Mouse (Mus musculus) kidney, embryonic 14.5 days (tissue): Measurements from ENCODE around the gene Nfe2l2. TPM values are rescaled to one million over a fixed set of nuclear protein-coding genes. Genes with fewer than 3 reads are reported as not detected.

ENCODE experiments used
- ATAC-seq: fragments of 200-750 bp; cut with Nextera tagmentation; 2 replicates; pipeline ENCODE4 v1.8.0; 2017; ENCODE audit warnings: moderate number of reproducible peaks, mild to moderate bottlenecking, moderate TSS enrichment, moderate library complexity; ENCODE audit not compliant: low FRiP score, low TSS enrichment
- H3K27ac ChIP-seq: fragments of 300-500 bp; sonication (generic); 2 replicates; pipeline ENCODE4 v1.5.1; 2014; ENCODE audit warnings: low read depth, mild to moderate bottlenecking, low read length, moderate library complexity, mixed read lengths
- H3K27me3 ChIP-seq: fragments of 300-500 bp; sonication (generic); 2 replicates; pipeline ENCODE4 v1.6.1; 2014; ENCODE audit warnings: mild to moderate bottlenecking, low read length; ENCODE audit not compliant: control insufficient read depth, insufficient read depth
- H3K36me3 ChIP-seq: fragments of 300-500 bp; sonication (generic); 2 replicates; pipeline ENCODE4 v1.6.1; 2014; ENCODE audit warnings: low read length, mixed read lengths; ENCODE audit not compliant: control insufficient read depth, insufficient read depth
- H3K4me1 ChIP-seq: fragments of 300-500 bp; sonication (generic); 2 replicates; pipeline ENCODE4 v1.6.1; 2014; ENCODE audit warnings: low read length, mixed read lengths; ENCODE audit not compliant: control insufficient read depth, insufficient read depth
- H3K4me2 ChIP-seq: fragments of 300-500 bp; sonication (generic); replicated peaks from 2 replicates; pipeline ENCODE4 v1.6.1; 2014; ENCODE audit warnings: low read depth, mild to moderate bottlenecking, low read length
- H3K4me3 ChIP-seq: fragments of 300-500 bp; sonication (generic); 2 replicates; pipeline ENCODE4 v1.5.1; 2014; ENCODE audit warnings: mild to moderate bottlenecking, low read length
- H3K9ac ChIP-seq: fragments of 300-500 bp; sonication (generic); 2 replicates; pipeline ENCODE4 v1.6.1; 2014; ENCODE audit warnings: low read depth, mild to moderate bottlenecking, low read length, moderate library complexity
- H3K9me3 ChIP-seq: fragments of 300-500 bp; sonication (generic); 2 replicates; pipeline ENCODE4 v1.6.1; 2016; ENCODE audit warnings: low read length; ENCODE audit not compliant: control insufficient read depth
- WGBS: fragments of 180-500 bp; shearing (Covaris S2); extraction: QIAGEN DNeasy Blood & Tissue Kit; methylation state at CpG from one replicate; pipeline ENCODE4 v1.1.7; 2014; 5-methylcytosine and 5-hydroxymethylcytosine counted together
- polyA plus RNA-seq: library from polyadenylated mRNA; unstranded; fragments of >200 nt; fragmentation: Nextera tagmentation; extraction: Ambion mirVana; gene quantifications from 2 replicates; pipeline ENCODE4 v1.2.1, GENCODE M21; 2014

Gene Nfe2l2
- 57.1 and 67.6 TPM in 2 replicates for polyA plus RNA-seq

DNA sequence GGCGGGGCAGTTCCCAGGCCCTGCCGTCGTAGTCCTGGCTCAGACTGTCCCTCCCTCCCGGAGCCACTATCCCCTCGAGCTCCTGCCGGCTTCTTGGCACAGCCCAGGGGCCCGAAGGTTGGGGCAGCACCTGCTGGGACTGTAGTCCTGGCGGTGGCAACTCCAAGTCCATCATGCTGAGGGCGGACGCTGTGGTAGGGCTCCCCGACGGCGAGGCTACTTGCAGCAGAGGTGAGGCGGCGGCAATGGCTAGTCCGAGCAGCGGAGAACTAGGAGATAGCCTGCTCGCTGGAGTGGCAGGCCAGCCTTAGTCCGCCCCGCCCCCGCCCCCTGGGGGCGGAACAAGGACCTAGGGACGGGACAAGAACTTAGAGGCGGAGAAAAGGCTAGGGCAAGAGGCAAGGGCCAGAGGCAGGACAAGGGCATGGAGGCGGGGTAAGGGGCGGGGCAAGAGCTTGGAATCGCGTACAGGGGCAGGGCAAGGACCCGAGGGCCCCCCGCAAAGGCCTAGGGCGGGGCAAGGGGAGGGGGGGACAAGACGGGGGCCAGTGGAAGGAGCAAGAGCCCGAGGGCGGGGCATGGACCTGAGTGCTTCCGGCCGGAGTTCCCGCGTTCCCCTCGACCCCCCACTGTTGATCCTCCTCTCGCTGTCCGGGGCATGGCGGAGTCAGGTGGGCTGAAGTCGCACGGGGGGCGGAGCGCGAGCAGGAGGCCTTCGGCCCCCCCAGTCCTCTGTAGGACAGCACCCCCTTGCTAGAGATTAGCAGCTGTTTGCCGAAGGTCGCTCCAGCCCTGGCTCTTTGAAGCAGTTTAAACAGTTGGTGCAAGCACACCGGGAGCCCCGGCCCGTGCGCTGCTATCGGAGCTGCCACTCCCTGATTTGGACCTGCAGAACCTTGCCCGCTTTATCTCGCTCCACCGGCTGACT is at the start of gene Nfe2l2:
Gene Nfe2l2 (minus strand): TSS at position 408 of the 928 bp plus-strand sequence.
- peak; percentile 94 for ATAC-seq
- Histone ChIP-seq H3K4me3 (peak within 1 kb of the TSS; percentile 63), H3K36me3 (no peaks in the 10 kb centered on the region), H3K27me3 (no peaks in the 10 kb centered on the region), H3K4me1 (peaks cover 25% of the 10 kb centered on the region), H3K4me2 (peak within 1 kb of the TSS; percentile 70), H3K27ac (peak within 1 kb of the TSS; percentile 98), H3K9ac (peak within 1 kb of the TSS; percentile 79), H3K9me3 (0 out of 2 replicates have a peak, but pooled peaks cover 2% of the 10 kb centered on the region)
- 0% methylated on average over 55 of the region's 58 CpGs for WGBS

DNA sequence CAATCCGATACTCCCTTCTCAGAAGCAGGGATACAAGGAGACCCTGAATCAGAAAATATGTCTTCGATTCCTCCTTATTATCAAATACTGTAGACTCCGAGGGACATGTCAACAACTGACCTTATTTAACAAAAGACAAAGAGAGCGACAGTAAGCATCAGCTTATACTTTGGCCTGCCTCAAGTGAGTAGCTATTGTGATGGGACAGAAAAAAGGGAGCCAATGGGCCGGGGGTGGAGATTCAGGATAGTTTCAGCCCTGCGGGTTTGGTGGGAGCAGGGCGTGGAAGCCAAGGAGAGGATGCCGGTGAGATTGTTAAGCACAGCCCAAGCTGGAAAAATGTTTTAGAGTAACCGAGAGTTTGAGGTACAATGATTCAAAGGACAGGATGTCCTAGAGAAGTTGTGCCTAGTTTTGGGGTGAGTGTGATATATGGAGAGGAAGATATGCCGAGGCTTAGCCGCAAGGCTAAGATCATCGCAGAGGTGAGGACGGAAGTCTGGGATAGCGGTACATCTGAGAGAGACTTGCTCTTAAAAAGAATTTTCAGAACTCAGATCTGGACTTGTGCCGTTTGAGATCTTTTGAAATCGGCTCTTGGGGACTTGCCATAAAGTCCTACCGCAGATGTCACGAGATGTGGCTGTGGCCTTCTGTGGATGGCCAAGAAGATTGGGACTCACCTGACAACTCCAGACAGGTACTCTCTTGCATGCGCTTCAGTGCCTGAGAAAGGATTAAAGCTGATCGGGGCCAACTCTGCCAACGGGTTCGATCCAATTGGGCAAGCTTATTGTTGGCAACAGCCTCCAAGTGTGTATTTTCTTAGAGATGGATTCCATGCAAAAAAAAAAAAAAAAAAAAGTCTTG is 48.1 kb upstream of the Nfe2l2 start:
- no peak overlapping the region for H3K9ac ChIP-seq
- no peak overlapping the region for H3K4me3 ChIP-seq
- H3K36me3 ChIP-seq: no peaks in the 10 kb centered on the region
- H3K27ac ChIP-seq: no peak overlapping the region
- no peaks in the 10 kb centered on the region for H3K27me3 ChIP-seq
- ATAC-seq: no peak
- H3K4me2 ChIP-seq: no peak overlapping the region
- no peaks in the 10 kb centered on the region for H3K4me1 ChIP-seq
- H3K9me3 ChIP-seq: no peaks in the 10 kb centered on the region
- 84% methylated on average over 22 of the region's 22 CpGs for WGBS

DNA sequence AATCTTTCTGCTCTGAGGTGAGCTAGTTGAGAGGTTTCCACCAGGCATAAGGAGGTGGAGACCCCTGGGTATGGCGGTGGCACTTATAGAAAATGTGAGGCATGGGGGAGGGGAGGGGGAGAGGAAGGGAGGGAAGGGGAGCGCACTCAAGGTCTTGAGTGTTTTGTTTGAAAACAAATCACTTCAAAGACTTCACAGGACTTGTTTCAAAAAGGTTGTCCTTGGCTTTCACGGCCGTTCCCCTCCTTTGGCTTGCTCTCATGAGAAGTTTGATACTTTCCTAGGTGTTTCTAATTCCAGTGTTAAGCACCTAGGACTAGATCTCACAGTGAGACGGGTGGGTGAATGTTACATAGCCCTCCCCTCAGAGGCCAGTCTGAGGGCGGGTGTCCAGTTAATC is 47.5 kb upstream of the Nfe2l2 start:
- H3K27me3 ChIP-seq: no peaks in the 10 kb centered on the region
- H3K4me2 ChIP-seq: no peak overlapping the region
- no peaks in the 10 kb centered on the region for H3K9me3 ChIP-seq
- no peak overlapping the region for H3K27ac ChIP-seq
- no peak overlapping the region for H3K4me3 ChIP-seq
- 30% methylated on average over 6 of the region's 6 CpGs for WGBS
- no peak for ATAC-seq
- no peaks in the 10 kb centered on the region for H3K36me3 ChIP-seq
- H3K9ac ChIP-seq: no peak overlapping the region
- H3K4me1 ChIP-seq: no peaks in the 10 kb centered on the region

DNA sequence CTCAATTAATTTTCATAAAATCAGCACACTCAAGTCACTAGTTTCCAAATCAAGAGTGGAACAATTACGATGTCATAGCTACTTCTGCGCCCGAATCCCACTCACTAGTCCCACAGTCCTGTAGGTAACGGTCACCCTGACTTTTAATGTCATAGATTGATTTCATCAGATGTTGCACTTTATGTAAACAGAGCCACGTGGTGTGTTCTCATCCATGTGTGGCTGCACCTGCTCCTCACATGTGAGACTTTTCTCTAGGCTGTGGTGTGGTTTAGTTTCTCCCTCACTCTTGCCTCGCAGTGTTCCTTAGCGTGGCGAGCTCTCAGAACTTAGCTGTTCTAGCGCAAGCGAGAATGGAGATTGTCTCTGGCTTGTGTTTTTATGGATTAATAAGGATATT is 46.4 kb upstream of the Nfe2l2 start:
- Histone ChIP-seq H3K9ac (no peak overlapping the region), H3K27ac (no peak overlapping the region), H3K4me2 (no peak overlapping the region), H3K36me3 (no peaks in the 10 kb centered on the region), H3K4me1 (no peaks in the 10 kb centered on the region), H3K27me3 (no peaks in the 10 kb centered on the region), H3K9me3 (no peaks in the 10 kb centered on the region), H3K4me3 (no peak overlapping the region)
- ATAC-seq: no peak
- WGBS: 85% methylated on average over 10 of the region's 10 CpGs

DNA sequence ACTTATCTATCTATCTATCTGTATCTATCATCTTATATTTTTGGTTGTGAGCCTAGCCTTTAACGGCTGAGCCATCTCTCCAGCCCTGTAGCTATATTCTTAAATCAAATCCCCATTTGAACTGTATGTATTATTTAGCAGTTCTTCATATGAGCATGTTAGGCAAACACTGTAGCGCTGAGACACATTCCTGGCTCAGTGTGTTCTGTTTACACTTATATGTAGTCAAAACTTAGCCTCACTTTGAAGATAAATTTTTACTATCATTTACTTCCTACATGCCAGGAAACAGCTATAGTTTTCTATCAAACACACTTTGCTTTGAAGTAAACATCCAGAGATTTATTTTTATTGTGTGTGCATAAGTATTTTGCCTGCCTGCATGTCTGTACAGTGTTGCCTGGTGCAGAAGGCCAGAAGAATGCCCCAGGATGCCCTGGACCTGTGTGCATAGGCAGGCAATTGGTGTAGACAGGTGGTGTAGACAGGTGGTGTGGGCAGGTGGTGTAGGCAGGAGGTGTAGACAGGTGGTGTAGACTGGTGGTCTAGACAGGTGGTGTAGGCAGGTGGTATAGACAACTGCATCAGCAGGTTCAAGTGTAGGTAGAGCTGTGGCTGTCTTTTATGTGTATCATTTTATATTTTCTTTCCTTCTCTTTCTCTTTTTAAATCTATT is 45.7 kb upstream of the Nfe2l2 start:
- Histone ChIP-seq H3K4me1 (no peaks in the 10 kb centered on the region), H3K4me3 (no peak overlapping the region), H3K27ac (no peak overlapping the region), H3K9ac (no peak overlapping the region), H3K9me3 (no peaks in the 10 kb centered on the region), H3K4me2 (no peak overlapping the region), H3K36me3 (no peaks in the 10 kb centered on the region), H3K27me3 (no peaks in the 10 kb centered on the region)
- WGBS: 87% methylated on average over 2 of the region's 2 CpGs
- ATAC-seq: no peak

DNA sequence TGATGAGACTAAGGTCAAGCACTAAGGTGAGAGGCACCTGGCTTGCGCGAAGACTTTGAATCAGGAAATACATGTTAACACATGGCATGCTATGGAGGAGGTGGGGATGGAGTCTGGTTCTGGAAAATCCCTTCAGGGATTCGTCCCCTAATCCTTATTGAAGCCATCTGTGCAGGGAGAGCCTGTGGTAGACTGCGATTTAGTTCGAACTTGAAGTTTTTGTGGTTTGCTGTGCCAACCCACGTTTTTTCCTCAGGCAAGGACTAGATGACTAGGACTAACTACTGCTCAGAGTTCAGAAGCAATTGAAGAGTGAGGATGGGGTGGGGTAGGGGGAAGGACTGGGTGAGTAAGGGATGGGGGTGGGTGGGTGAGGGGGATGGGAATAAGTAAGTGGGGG is 44.4 kb upstream of the Nfe2l2 start:
- Histone ChIP-seq H3K4me2 (no peak overlapping the region), H3K9me3 (no peaks in the 10 kb centered on the region), H3K27ac (no peak overlapping the region), H3K4me1 (no peaks in the 10 kb centered on the region), H3K4me3 (no peak overlapping the region), H3K9ac (no peak overlapping the region), H3K27me3 (no peaks in the 10 kb centered on the region), H3K36me3 (no peaks in the 10 kb centered on the region)
- 90% methylated on average over 6 of the region's 6 CpGs for WGBS
- ATAC-seq: no peak

DNA sequence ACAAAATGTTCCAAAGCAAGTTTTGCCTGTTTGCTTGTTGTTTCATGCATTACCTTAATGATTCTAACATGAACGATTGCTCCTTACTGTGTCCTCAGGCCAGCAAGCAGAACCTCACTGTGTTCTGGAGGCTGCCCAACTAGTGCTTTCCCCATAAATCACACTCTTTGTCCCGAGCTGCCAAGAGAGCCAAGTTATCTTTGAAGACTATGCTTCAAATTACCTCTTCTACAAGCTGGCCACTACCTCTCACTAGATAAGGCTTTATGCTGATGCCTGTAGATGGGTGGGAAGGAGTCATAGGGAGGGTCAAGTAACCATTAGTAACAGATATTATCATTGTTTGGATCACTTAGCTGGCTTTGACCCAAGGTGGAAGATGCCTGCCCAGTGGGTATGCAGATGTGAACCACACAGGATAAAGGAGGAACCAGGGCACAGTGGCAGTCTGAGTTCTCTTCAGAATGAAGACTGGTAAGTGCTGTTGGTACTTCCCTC is 32.6 kb upstream of the Nfe2l2 start:
- no peaks in the 10 kb centered on the region for H3K27me3 ChIP-seq
- no peak for ATAC-seq
- H3K4me2 ChIP-seq: no peak overlapping the region
- no peak overlapping the region for H3K9ac ChIP-seq
- no peak overlapping the region for H3K27ac ChIP-seq
- WGBS: 52% methylated on average over 2 of the region's 2 CpGs
- H3K4me3 ChIP-seq: no peak overlapping the region
- H3K36me3 ChIP-seq: no peaks in the 10 kb centered on the region
- no peaks in the 10 kb centered on the region for H3K9me3 ChIP-seq
- no peaks in the 10 kb centered on the region for H3K4me1 ChIP-seq

DNA sequence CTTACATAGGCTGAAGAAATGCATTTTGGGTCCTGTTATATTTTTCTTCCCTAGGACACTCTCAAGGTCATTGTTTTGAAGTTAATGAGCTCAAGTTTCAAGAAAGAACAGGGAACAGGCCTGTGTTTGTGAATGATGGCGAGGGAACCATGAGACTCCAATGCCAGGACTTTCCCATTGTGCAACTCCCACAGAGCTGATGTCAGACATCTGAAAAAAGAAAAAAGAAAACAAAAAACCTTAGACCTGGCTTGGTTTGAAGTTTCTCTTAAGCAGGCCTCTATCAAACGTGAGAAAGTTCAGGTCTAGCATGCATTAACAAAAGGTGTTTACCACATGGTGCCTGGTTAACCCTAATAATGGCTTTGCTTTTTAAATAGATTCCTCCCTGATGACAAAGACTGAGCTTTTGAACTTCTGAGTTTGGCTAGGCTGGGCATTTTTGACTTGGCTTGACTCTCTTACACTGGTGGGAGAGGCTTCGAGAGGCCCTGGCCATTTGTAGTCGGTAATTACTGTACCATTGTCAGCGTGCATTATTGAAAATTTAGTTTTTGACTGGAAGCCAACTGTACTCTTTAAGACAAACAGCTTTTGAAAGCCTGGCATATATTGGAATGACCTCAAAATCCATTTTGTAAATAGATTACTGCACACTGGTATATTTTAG is 29.9 kb upstream of the Nfe2l2 start:
- Histone ChIP-seq H3K36me3 (no peaks in the 10 kb centered on the region), H3K27me3 (no peaks in the 10 kb centered on the region), H3K4me1 (no peaks in the 10 kb centered on the region), H3K4me2 (no peak overlapping the region), H3K27ac (no peak overlapping the region), H3K4me3 (no peak overlapping the region), H3K9me3 (no peaks in the 10 kb centered on the region), H3K9ac (no peak overlapping the region)
- no peak for ATAC-seq
- 77% methylated on average over 5 of the region's 5 CpGs for WGBS
